Mouse (Mus musculus) forelimb bud, embryonic 11.5 days (tissue): ENCODE measurements around the gene Rgs7.

Experiments
- DNase-seq: peaks from one replicate; pipeline ENCODE4 v3.0.0-alpha.2; 2012; ENCODE audit warnings: low read depth, low spot score

The Rgs7 gene

GRCm38 (mm10) chr1:175491861-175492682 is at the start of gene Rgs7:
TSS of gene Rgs7 (minus strand) at chr1:175492500.
- peak; percentile 55 for DNase-seq

- DNase-seq = no peak
Observed at GRCm38 (mm10) chr1:175540700-175541099, 48.4 kb upstream of the Rgs7 start.

GRCm38 (mm10) chr1:175537321-175537720 is 45.0 kb upstream of the Rgs7 start:
- no peak for DNase-seq

- no peak for DNase-seq
Observed at GRCm38 (mm10) chr1:175529858-175530257, 37.6 kb upstream of the Rgs7 start.

- DNase-seq = no peak
Observed at GRCm38 (mm10) chr1:175524626-175525294, 32.5 kb upstream of the Rgs7 start.

GRCm38 (mm10) chr1:175523572-175523971 is 31.3 kb upstream of the Rgs7 start:
- no peak for DNase-seq

GRCm38 (mm10) chr1:175514543-175514942 is 22.2 kb upstream of the Rgs7 start:
- no peak for DNase-seq

- DNase-seq = no peak
Observed at GRCm38 (mm10) chr1:175512173-175512572, 19.9 kb upstream of the Rgs7 start.

- DNase-seq = no peak
Observed at GRCm38 (mm10) chr1:175509989-175510388, 17.7 kb upstream of the Rgs7 start.

- DNase-seq = no peak
Observed at GRCm38 (mm10) chr1:175492683-175493043, 363 bp upstream of the Rgs7 start.

- no peak for DNase-seq
Observed at GRCm38 (mm10) chr1:175491511-175491860, 814 bp downstream of the Rgs7 start.

GRCm38 (mm10) chr1:175485109-175485508 is 7.2 kb downstream of the Rgs7 start:
- no peak for DNase-seq

- no peak for DNase-seq
Observed at GRCm38 (mm10) chr1:175473060-175473459, 19.2 kb downstream of the Rgs7 start.

GRCm38 (mm10) chr1:175469087-175469788 is 23.1 kb downstream of the Rgs7 start:
- DNase-seq = no peak

GRCm38 (mm10) chr1:175464566-175464965 is 27.7 kb downstream of the Rgs7 start:
- no peak for DNase-seq

GRCm38 (mm10) chr1:175462351-175462750 is 29.9 kb downstream of the Rgs7 start:
- no peak for DNase-seq

- DNase-seq = no peak
Observed at GRCm38 (mm10) chr1:175454041-175454636, 38.2 kb downstream of the Rgs7 start.

- DNase-seq = no peak
Observed at GRCm38 (mm10) chr1:175448017-175448416, 44.3 kb downstream of the Rgs7 start.

GRCm38 (mm10) chr1:175442939-175443338 is 49.4 kb downstream of the Rgs7 start:
- DNase-seq = peak; percentile 35

- DNase-seq = no peak
Observed at GRCm38 (mm10) chr1:175442025-175442424, 50.3 kb downstream of the Rgs7 start.

- no peak for DNase-seq
Observed at GRCm38 (mm10) chr1:175433622-175434204, 58.6 kb downstream of the Rgs7 start.

- no peak for DNase-seq
Observed at GRCm38 (mm10) chr1:175433128-175433527, 59.2 kb downstream of the Rgs7 start.
